Mouse (Mus musculus) limb, embryonic 14.5 days (tissue): ENCODE data around the gene Tpcn2. TPM values are rescaled to one million over a fixed set of nuclear protein-coding genes. Genes with fewer than 3 reads are reported as not detected.
A peak's percentile ranks its signal among the peaks of the same experiment; 100 is the strongest.

Experiments used
- ATAC-seq: fragments of 200-750 bp; cut with Nextera tagmentation; 2 replicates; pipeline ENCODE4 v1.8.0; 2017; ENCODE audit warnings: low read depth, moderate number of reproducible peaks, moderate TSS enrichment; ENCODE audit not compliant: low FRiP score
- DNase-seq: peaks from one replicate; pipeline ENCODE4 v3.0.0-alpha.2; 2015; ENCODE audit warnings: low spot score
- H3K27ac ChIP-seq: fragments of 300-500 bp; sonication (generic); replicated peaks from 2 replicates; pipeline ENCODE4 v1.5.1; 2014; ENCODE audit warnings: low read depth, mild to moderate bottlenecking, low read length, moderate library complexity, mixed read lengths
- H3K27me3 ChIP-seq: fragments of 300-500 bp; sonication (generic); 2 replicates; pipeline ENCODE4 v1.6.1; 2014; ENCODE audit warnings: low read length, mixed read lengths; ENCODE audit not compliant: control insufficient read depth, insufficient read depth
- H3K36me3 ChIP-seq: fragments of 300-500 bp; sonication (generic); 2 replicates; pipeline ENCODE4 v1.6.1; 2014; ENCODE audit warnings: mild to moderate bottlenecking, low read length, moderate library complexity, mixed read lengths; ENCODE audit not compliant: control insufficient read depth, insufficient read depth
- H3K4me1 ChIP-seq: fragments of 300-500 bp; sonication (generic); 2 replicates; pipeline ENCODE4 v1.6.1; 2014; ENCODE audit warnings: antibody characterized with exemption, low read length, mixed read lengths; ENCODE audit not compliant: control insufficient read depth, insufficient read depth
- H3K4me2 ChIP-seq: fragments of 300-500 bp; sonication (generic); replicated peaks from 2 replicates; pipeline ENCODE4 v1.6.1; 2014; ENCODE audit warnings: low read depth, mild to moderate bottlenecking, low read length, moderate library complexity; ENCODE audit not compliant: severe bottlenecking
- H3K4me3 ChIP-seq: fragments of 300-500 bp; sonication (generic); replicated peaks from 2 replicates; pipeline ENCODE4 v1.5.1; 2014; ENCODE audit warnings: low read length
- H3K9ac ChIP-seq: fragments of 300-500 bp; sonication (generic); 2 replicates; pipeline ENCODE4 v1.6.1; 2014; ENCODE audit warnings: mild to moderate bottlenecking, low read depth, low read length, moderate library complexity; ENCODE audit not compliant: severe bottlenecking
- H3K9me3 ChIP-seq: fragments of 300-500 bp; sonication (generic); 2 replicates; pipeline ENCODE4 v1.6.1; 2016; ENCODE audit warnings: low read length; ENCODE audit not compliant: control insufficient read depth
- POLR2A ChIP-seq: fragments of 200-500 bp; IDR thresholded peaks from 2 replicates; pipeline ENCODE4 v1.8.0; 2012; ENCODE audit warnings: inconsistent platforms, mild to moderate bottlenecking, moderate library complexity, borderline replicate concordance; ENCODE audit not compliant: insufficient read depth, insufficient read length; ENCODE audit errors: extremely low read depth
- WGBS: fragments of 180-500 bp; shearing (Covaris S2); extraction: QIAGEN DNeasy Blood & Tissue Kit; methylation state at CpG from one replicate; pipeline ENCODE4 v1.1.7; 2014; 5-methylcytosine and 5-hydroxymethylcytosine counted together
- polyA plus RNA-seq, 2 experiments: library from polyadenylated mRNA; depleted of rRNA in 1 of 2; stranded (reverse) in 1 of 2; unstranded in 1 of 2; fragments of >200 nt; fragmentation: Nextera tagmentation in 1 of 2; extraction: Ambion mirVana in 1 of 2; gene quantifications; 2 replicates each; pipeline versions ENCODE4 v1.2.1 to v1.2.3; 2012 to 2014

Tpcn2 gene
- polyA plus RNA-seq, 2 experiments, result 5.1 to 44.0 TPM

- no peaks in the 10 kb centered on the region for H3K27me3 ChIP-seq
- H3K9ac ChIP-seq, result no peak overlapping the region
- no peak for DNase-seq
- TF ChIP-seq POLR2A, result no peak
- WGBS, result 86% methylated on average over 2 of the region's 2 CpGs
- H3K4me1 ChIP-seq, result peaks cover 26% of the 10 kb centered on the region
- ATAC-seq, result no peak
- H3K4me3 ChIP-seq, result no peak overlapping the region
- no peaks in the 10 kb centered on the region for H3K36me3 ChIP-seq
- H3K27ac ChIP-seq, result no peak overlapping the region
- no peak overlapping the region for H3K4me2 ChIP-seq
- no peaks in the 10 kb centered on the region for H3K9me3 ChIP-seq
These were observed 20.3 kb upstream of the Tpcn2 start for GRCm38 (mm10) chr7:145304153-145304552.

- H3K9me3 ChIP-seq, result no peaks in the 10 kb centered on the region
- peak overlapping the region; percentile 31; the same call in 1 of the 2 replicates for H3K9ac ChIP-seq
- H3K4me2 ChIP-seq, result peak overlapping the region; percentile 50
- no peaks in the 10 kb centered on the region for H3K27me3 ChIP-seq
- TF ChIP-seq POLR2A, result 0 out of 2 replicates have a peak, but pooled peaks have one; percentile 16
- DNase-seq (peak; percentile 83), ATAC-seq (peak; percentile 95)
- no peaks in the 10 kb centered on the region for H3K36me3 ChIP-seq
- peaks cover 26% of the 10 kb centered on the region for H3K4me1 ChIP-seq
- H3K4me3 ChIP-seq, result peak overlapping the region; percentile 21
- H3K27ac ChIP-seq, result peak overlapping the region; percentile 33; the same call in 1 of the 2 replicates
- WGBS, result 7% methylated on average over 17 of the region's 20 CpGs
These were observed 18.9 kb upstream of the Tpcn2 start for GRCm38 (mm10) chr7:145302488-145303285.

GRCm38 (mm10) chr7:145301341-145302005 is 17.7 kb upstream of the Tpcn2 start:
- Histone ChIP-seq H3K9me3 (no peaks in the 10 kb centered on the region), H3K4me3 (0 out of 2 replicates have a peak overlapping the region, but pooled peaks have one; percentile 1), H3K36me3 (no peaks in the 10 kb centered on the region), H3K27ac (no peak overlapping the region), H3K9ac (no peak overlapping the region), H3K4me2 (no peak overlapping the region), H3K4me1 (peaks cover 26% of the 10 kb centered on the region), H3K27me3 (no peaks in the 10 kb centered on the region)
- 84% methylated on average over 6 of the region's 6 CpGs for WGBS
- DNase-seq (no peak), ATAC-seq (no peak)
- TF ChIP-seq POLR2A, result no peak

GRCm38 (mm10) chr7:145301008-145301340 is 17.2 kb upstream of the Tpcn2 start:
- Histone ChIP-seq H3K4me2 (no peak overlapping the region), H3K4me3 (0 out of 2 replicates have a peak overlapping the region, but pooled peaks have one; percentile 1)
- ATAC-seq, result no peak

GRCm38 (mm10) chr7:145300321-145301007 is 16.7 kb upstream of the Tpcn2 start, which contains the start of gene Mrgprf:
TSS of gene Mrgprf (plus strand) at chr7:145300828.
- no peak for ATAC-seq
- peaks cover 26% of the 10 kb centered on the region for H3K4me1 ChIP-seq
- TF ChIP-seq POLR2A, result no peak
- no peak within 1 kb of the TSS for H3K9ac ChIP-seq
- DNase-seq, result peak; percentile 54
- H3K9me3 ChIP-seq, result no peaks in the 10 kb centered on the region
- no peak within 1 kb of the TSS for H3K27ac ChIP-seq
- no peak within 1 kb of the TSS for H3K4me2 ChIP-seq
- WGBS, result 40% methylated on average over 12 of the region's 13 CpGs
- H3K4me3 ChIP-seq, result 0 out of 2 replicates have a peak within 1 kb of the TSS, but pooled peaks have one; percentile 1
- no peaks in the 10 kb centered on the region for H3K36me3 ChIP-seq
- H3K27me3 ChIP-seq, result no peaks in the 10 kb centered on the region

More at GRCm38 (mm10) chr7:145301008-145301340, 17.2 kb upstream of the Tpcn2 start:
- no peak for TF ChIP-seq POLR2A
- no peaks in the 10 kb centered on the region for H3K9me3 ChIP-seq
- no peaks in the 10 kb centered on the region for H3K27me3 ChIP-seq
- no peaks in the 10 kb centered on the region for H3K36me3 ChIP-seq
- H3K9ac ChIP-seq, result no peak overlapping the region
- no peak overlapping the region for H3K27ac ChIP-seq
- no peak for DNase-seq
- H3K4me1 ChIP-seq, result peaks cover 26% of the 10 kb centered on the region
